Mouse (Mus musculus) hindbrain, embryonic 15.5 days (tissue): ENCODE results near the gene Tmbim6. TPM values are rescaled to one million over a fixed set of nuclear protein-coding genes. Genes with fewer than 3 reads are reported as not detected.
A peak's percentile ranks its signal among the peaks of the same experiment; 100 is the strongest.

Experiments
- ATAC-seq: fragments of 200-750 bp; cut with Nextera tagmentation; 2 replicates; pipeline ENCODE4 v1.8.0; 2017; ENCODE audit warnings: low read depth, moderate number of reproducible peaks, moderate TSS enrichment; ENCODE audit not compliant: low FRiP score
- H3K27ac ChIP-seq: fragments of 300-500 bp; sonication (generic); replicated peaks from 2 replicates; pipeline ENCODE4 v1.5.1; 2015; ENCODE audit warnings: mild to moderate bottlenecking, inconsistent platforms
- H3K27me3 ChIP-seq: fragments of 300-500 bp; sonication (generic); 2 replicates; pipeline ENCODE4 v1.6.1; 2015; ENCODE audit warnings: control low read depth, inconsistent platforms
- H3K36me3 ChIP-seq: fragments of 300-500 bp; sonication (generic); 2 replicates; pipeline ENCODE4 v1.6.1; 2015; ENCODE audit warnings: control low read depth, inconsistent platforms
- H3K4me1 ChIP-seq: fragments of 300-500 bp; sonication (generic); replicated peaks from 2 replicates; pipeline ENCODE4 v1.6.1; 2015; ENCODE audit warnings: control low read depth, inconsistent platforms
- H3K4me2 ChIP-seq: fragments of 300-500 bp; sonication (generic); 2 replicates; pipeline ENCODE4 v1.6.1; 2015; ENCODE audit warnings: moderate library complexity, mild to moderate bottlenecking, inconsistent platforms
- H3K4me3 ChIP-seq: fragments of 300-500 bp; sonication (generic); 2 replicates; pipeline ENCODE4 v1.5.1; 2015; ENCODE audit warnings: mild to moderate bottlenecking, inconsistent platforms
- H3K9ac ChIP-seq: fragments of 300-500 bp; sonication (generic); 2 replicates; pipeline ENCODE4 v1.6.1; 2015; ENCODE audit warnings: inconsistent platforms
- H3K9me3 ChIP-seq: fragments of 300-500 bp; sonication (generic); 2 replicates; pipeline ENCODE4 v1.6.1; 2016; ENCODE audit warnings: control low read depth, inconsistent platforms
- WGBS: fragments of 180-500 bp; shearing (Covaris S2); methylation state at CpG from one replicate; pipeline ENCODE4 v1.1.7; 2015; 5-methylcytosine and 5-hydroxymethylcytosine counted together
- polyA plus RNA-seq: library from polyadenylated mRNA; unstranded; fragments of >200 nt; fragmentation: Nextera tagmentation; extraction: Ambion mirVana; gene quantifications from 2 replicates; pipeline ENCODE4 v1.2.1, GENCODE M21; 2015

Gene Tmbim6
- polyA plus RNA-seq, 1 experiment from 2014 or later, result 320 TPM

DNA sequence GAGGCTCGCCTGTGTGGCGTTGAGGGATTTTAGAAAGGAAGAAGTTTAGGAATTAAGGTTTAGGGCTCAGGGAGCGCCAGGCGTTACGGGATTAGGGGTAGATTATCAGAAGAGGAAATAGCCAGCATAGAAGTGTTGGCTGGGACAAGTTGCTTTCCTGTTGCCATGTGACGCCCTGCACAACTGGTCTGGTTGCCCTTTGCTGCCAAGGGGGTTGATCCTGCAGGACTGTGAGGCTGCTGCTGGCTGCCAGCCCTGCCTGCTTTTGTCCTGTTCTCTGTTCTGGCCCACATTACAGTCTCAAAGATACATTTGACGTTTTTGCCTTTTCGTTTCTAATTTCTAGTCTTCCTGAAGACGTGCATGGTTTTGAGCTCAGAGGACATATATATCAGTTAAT is 12.5 kb downstream of the Tmbim6 start:
- Histone ChIP-seq H3K27me3 (no peaks in the 10 kb centered on the region), H3K9me3 (no peaks in the 10 kb centered on the region), H3K4me3 (no peak overlapping the region), H3K4me1 (0 out of 2 replicates have a peak, but pooled peaks cover 3% of the 10 kb centered on the region), H3K4me2 (no peak overlapping the region), H3K27ac (no peak overlapping the region), H3K36me3 (peaks cover 72% of the 10 kb centered on the region), H3K9ac (no peak overlapping the region)
- ATAC-seq, result no peak
- 89% methylated on average over 9 of the region's 9 CpGs for WGBS

DNA sequence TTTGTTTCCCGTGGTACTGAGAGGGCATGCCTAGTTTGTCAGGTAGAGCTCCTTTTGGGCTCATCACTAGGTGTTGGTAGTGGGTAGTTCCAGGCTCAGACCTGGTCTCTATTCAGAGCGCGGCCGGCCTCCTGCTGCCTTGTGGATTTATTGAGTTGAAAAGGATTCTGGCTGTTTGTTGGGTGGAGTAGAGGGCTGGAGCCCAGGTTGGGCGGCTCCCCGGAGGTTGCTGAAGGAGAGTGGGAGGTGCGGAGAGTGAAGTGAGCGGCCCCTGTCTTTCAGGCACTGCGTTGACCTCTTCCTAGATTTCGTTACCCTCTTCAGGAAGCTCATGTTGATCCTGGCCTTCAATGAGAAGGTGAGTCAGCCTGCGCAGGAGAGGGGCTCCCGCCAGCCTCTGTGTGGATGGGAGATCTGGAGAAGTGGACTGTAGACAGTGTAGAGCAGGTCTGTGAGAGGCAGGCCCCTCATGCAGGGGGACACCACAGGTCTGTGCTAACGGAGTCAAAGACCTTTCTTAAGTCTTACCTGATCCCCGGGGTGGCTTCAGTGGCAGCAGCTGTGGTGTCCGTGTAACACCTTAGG is 14.4 kb downstream of the Tmbim6 start:
- Histone ChIP-seq H3K9ac (no peak overlapping the region), H3K9me3 (no peaks in the 10 kb centered on the region), H3K4me3 (no peak overlapping the region), H3K4me1 (no peaks in the 10 kb centered on the region), H3K27me3 (no peaks in the 10 kb centered on the region), H3K27ac (no peak overlapping the region), H3K4me2 (no peak overlapping the region), H3K36me3 (peaks cover 70% of the 10 kb centered on the region)
- 91% methylated on average over 15 of the region's 15 CpGs for WGBS
- no peak for ATAC-seq

DNA sequence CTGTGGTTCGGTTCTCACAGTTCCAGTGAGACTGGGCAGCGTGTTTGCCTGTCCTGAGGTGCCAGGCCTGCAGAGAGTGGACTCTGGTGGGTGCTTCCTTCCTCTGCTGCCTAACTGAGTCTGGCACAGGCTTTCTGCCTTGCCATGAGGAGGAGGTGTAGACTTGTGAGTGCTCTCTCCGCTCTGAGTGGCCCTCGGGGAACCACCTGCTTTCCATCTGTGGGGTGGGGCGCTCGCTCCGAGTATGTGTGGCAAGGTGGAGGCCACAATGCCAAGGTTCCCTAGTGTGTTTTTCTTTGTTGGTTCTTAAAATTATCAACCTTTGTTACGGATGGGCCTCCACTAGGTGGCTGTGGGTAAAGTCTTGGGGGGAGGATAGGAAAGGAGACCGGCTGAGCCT is 16.2 kb downstream of the Tmbim6 start:
- H3K9ac ChIP-seq, result no peak overlapping the region
- no peak overlapping the region for H3K4me3 ChIP-seq
- no peak for ATAC-seq
- H3K9me3 ChIP-seq, result no peaks in the 10 kb centered on the region
- 91% methylated on average over 9 of the region's 9 CpGs for WGBS
- no peak overlapping the region for H3K27ac ChIP-seq
- no peaks in the 10 kb centered on the region for H3K4me1 ChIP-seq
- no peaks in the 10 kb centered on the region for H3K27me3 ChIP-seq
- no peak overlapping the region for H3K4me2 ChIP-seq
- H3K36me3 ChIP-seq, result peaks cover 59% of the 10 kb centered on the region

- no peak overlapping the region for H3K4me2 ChIP-seq
- H3K9me3 ChIP-seq, result no peaks in the 10 kb centered on the region
- H3K4me1 ChIP-seq, result peaks cover 3% of the 10 kb centered on the region
- WGBS, result 59% methylated on average over 14 of the region's 14 CpGs
- no peak overlapping the region for H3K9ac ChIP-seq
- no peaks in the 10 kb centered on the region for H3K27me3 ChIP-seq
- H3K27ac ChIP-seq, result no peak overlapping the region
- no peak overlapping the region for H3K4me3 ChIP-seq
- no peak for ATAC-seq
- H3K36me3 ChIP-seq, result peaks cover 30% of the 10 kb centered on the region
Observed at GRCm38 (mm10) chr15:99411747-99412146, 19.1 kb downstream of the Tmbim6 start.

DNA sequence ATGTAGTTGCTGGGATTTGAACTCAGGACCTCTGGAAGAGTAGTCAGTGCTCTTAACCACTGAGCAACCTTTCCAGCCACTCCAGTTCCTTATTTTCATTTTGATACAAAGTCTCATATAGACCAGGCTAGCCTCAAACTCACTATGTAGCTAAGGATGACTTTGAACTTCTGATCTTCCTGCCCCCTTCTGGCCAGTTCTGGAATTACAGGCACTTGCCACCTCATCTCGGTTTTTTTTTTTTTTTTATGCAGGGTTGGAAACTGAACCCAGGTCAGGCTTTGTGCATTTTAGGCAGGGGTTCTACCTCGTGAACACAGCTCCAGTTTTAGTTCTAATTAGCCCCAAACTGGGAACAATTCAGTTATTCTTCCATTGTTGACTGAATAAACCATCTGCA is 23.1 kb downstream of the Tmbim6 start:
- Histone ChIP-seq H3K4me1 (peaks cover 9% of the 10 kb centered on the region), H3K9me3 (no peaks in the 10 kb centered on the region), H3K36me3 (no peaks in the 10 kb centered on the region), H3K4me2 (no peak overlapping the region), H3K4me3 (no peak overlapping the region), H3K27ac (no peak overlapping the region), H3K27me3 (no peaks in the 10 kb centered on the region), H3K9ac (no peak overlapping the region)
- WGBS, result 25% methylated on average over 2 of the region's 2 CpGs
- ATAC-seq, result no peak

DNA sequence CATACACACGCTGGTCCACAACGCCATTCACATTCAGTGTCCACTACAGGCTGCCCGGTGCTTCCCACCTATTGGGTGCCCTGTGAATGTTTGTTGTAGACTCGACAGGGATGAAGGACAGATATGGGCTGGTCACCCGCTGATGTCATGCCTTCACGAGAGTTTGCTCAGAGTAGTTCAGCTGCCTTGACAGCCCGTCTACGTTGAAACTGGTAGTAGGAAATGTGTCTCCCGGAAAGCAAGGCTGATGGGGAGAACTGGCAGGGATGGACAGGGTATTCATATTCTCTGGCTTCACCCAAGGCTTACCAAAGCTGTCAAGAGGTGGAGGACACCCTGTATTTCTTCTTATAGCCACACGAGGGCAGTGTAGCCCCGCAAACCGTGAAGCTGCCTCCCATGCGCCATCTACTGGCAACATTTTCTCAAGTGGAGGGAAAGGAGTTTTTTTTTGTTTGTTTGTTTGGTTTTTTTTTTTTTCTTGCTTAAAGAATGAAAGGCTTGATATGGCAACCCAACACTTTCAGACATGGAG is 23.7 kb downstream of the Tmbim6 start:
- Histone ChIP-seq H3K36me3 (no peaks in the 10 kb centered on the region), H3K4me2 (peak overlapping the region; percentile 19; the same call in 1 of the 2 replicates), H3K4me3 (no peak overlapping the region), H3K27ac (no peak overlapping the region), H3K9me3 (no peaks in the 10 kb centered on the region), H3K9ac (no peak overlapping the region), H3K27me3 (no peaks in the 10 kb centered on the region), H3K4me1 (peaks cover 10% of the 10 kb centered on the region)
- ATAC-seq, result peak; percentile 39; the same call in 1 of the 2 replicates
- whole genome bisulfite sequencing, result 21% methylated on average over 13 of the region's 13 CpGs

GRCm38 (mm10) chr15:99416957-99417356 is 24.3 kb downstream of the Tmbim6 start:
- H3K36me3 ChIP-seq, result no peaks in the 10 kb centered on the region
- H3K4me2 ChIP-seq, result no peak overlapping the region; the same call in 1 of the 2 replicates
- H3K9me3 ChIP-seq, result no peaks in the 10 kb centered on the region
- no peak overlapping the region for H3K4me3 ChIP-seq
- H3K4me1 ChIP-seq, result peaks cover 10% of the 10 kb centered on the region
- no peak overlapping the region for H3K9ac ChIP-seq
- H3K27ac ChIP-seq, result no peak overlapping the region
- H3K27me3 ChIP-seq, result no peaks in the 10 kb centered on the region
- no peak for ATAC-seq
- WGBS, result 41% methylated on average over 4 of the region's 4 CpGs

DNA sequence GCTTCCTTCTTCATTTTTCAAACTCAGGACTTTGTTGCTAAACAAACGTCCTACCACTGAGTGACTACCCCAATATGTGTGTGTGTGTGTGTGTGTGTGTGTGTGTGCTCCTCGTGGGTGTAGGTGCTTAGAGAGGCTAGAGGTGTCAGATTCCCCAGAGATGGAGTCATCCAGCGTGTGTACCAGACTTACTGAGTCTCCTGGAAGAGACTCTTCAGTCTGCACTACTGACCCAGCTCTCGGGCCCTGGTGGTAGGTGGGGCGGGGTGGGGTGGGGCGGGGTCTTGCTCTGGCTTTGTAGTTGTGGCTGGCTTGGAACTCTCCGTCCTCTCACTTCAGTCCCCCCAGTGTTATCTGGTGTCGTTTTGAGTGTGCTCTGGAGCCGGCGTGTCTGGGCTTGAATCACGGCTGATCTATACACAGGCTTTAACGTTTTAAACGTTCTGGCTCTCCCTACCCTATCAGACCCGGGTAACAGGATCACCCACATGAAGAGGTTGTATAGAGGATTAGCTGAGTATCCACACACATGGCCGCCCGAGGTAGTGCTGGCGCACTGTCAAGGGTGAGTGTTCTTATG is 25.1 kb downstream of the Tmbim6 start:
- Histone ChIP-seq H3K9me3 (no peaks in the 10 kb centered on the region), H3K4me1 (peaks cover 10% of the 10 kb centered on the region), H3K36me3 (no peaks in the 10 kb centered on the region), H3K4me2 (no peak overlapping the region), H3K4me3 (no peak overlapping the region), H3K27me3 (no peaks in the 10 kb centered on the region), H3K9ac (no peak overlapping the region), H3K27ac (no peak overlapping the region)
- 50% methylated on average over 17 of the region's 17 CpGs for WGBS
- ATAC-seq, result no peak

DNA sequence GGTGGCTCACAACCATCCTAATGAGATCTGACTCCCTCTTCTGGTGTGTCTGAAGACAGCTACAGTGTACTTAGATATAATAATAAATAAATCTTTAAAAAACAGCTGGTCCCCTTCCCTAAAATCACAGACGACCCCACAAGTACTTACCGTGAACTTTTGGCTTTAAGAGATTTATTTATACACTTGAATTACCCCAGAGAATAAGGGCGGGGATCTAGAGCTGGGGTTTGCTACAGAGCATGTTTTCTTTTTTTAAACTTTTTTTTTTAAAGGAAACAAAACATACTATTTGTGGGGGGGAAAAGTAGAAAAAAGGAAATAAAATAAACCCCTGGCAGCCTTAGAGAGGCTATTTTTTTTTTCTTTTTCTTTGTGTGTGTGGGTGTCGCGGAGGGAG is 27.4 kb downstream of the Tmbim6 start:
- no peaks in the 10 kb centered on the region for H3K9me3 ChIP-seq
- H3K27me3 ChIP-seq, result no peaks in the 10 kb centered on the region
- 30% methylated on average over 5 of the region's 5 CpGs for WGBS
- peaks cover 10% of the 10 kb centered on the region for H3K4me1 ChIP-seq
- peaks cover 6% of the 10 kb centered on the region; the same call in 1 of the 2 replicates for H3K36me3 ChIP-seq
- H3K4me3 ChIP-seq, result no peak overlapping the region
- no peak overlapping the region for H3K9ac ChIP-seq
- H3K4me2 ChIP-seq, result peak overlapping the region; percentile 31
- peak overlapping the region; percentile 73 for H3K27ac ChIP-seq
- no peak for ATAC-seq

GRCm38 (mm10) chr15:99420521-99421014 is 27.9 kb downstream of the Tmbim6 start:
- ATAC-seq, result peak; percentile 50
- Histone ChIP-seq H3K9ac (no peak overlapping the region), H3K4me3 (no peak overlapping the region), H3K9me3 (no peaks in the 10 kb centered on the region), H3K4me1 (peaks cover 10% of the 10 kb centered on the region), H3K27ac (peak overlapping the region; percentile 73), H3K4me2 (peak overlapping the region; percentile 31), H3K36me3 (peaks cover 9% of the 10 kb centered on the region), H3K27me3 (no peaks in the 10 kb centered on the region)
- 5% methylated on average over 12 of the region's 12 CpGs for WGBS

DNA sequence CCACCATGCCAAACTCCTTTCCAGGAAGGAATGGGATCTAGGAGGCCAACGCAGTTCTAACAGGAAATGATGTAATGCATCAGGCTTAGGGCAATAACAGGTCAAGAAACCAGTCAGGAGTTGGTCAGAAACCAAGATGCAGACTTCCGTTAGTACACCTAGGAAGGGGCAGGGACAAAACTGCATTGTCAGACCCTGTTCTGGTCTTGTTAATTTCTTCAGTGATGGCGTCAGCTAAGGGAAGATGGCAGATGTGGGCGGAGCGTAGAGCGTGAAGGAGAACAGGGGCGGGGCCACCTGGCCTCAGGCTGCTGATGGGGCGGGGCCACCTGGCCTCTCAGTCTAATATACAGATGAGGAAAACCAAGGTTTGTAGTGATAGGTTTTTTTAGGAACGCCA is 28.5 kb downstream of the Tmbim6 start:
- no peak overlapping the region for H3K4me3 ChIP-seq
- H3K9me3 ChIP-seq, result no peaks in the 10 kb centered on the region
- H3K36me3 ChIP-seq, result peaks cover 14% of the 10 kb centered on the region
- H3K27ac ChIP-seq, result peak overlapping the region; percentile 73; the same call in 1 of the 2 replicates
- H3K27me3 ChIP-seq, result no peaks in the 10 kb centered on the region
- peaks cover 10% of the 10 kb centered on the region for H3K4me1 ChIP-seq
- H3K9ac ChIP-seq, result no peak overlapping the region
- no peak overlapping the region; the same call in 1 of the 2 replicates for H3K4me2 ChIP-seq
- ATAC-seq, result no peak
- 71% methylated on average over 9 of the region's 9 CpGs for WGBS

GRCm38 (mm10) chr15:99421676-99422075 is 29.0 kb downstream of the Tmbim6 start:
- 88% methylated on average over 8 of the region's 8 CpGs for WGBS
- peak overlapping the region; percentile 73; the same call in 1 of the 2 replicates for H3K27ac ChIP-seq
- ATAC-seq, result no peak
- H3K9me3 ChIP-seq, result no peaks in the 10 kb centered on the region
- H3K9ac ChIP-seq, result no peak overlapping the region
- no peaks in the 10 kb centered on the region for H3K27me3 ChIP-seq
- peaks cover 19% of the 10 kb centered on the region for H3K36me3 ChIP-seq
- H3K4me1 ChIP-seq, result peaks cover 7% of the 10 kb centered on the region; the same call in 1 of the 2 replicates
- H3K4me3 ChIP-seq, result no peak overlapping the region
- no peak overlapping the region for H3K4me2 ChIP-seq
